Mouse (Mus musculus): ENCODE results near the gene Lrrc25.
A peak's percentile ranks its signal among the peaks of the same experiment; 100 is the strongest.

Gene Lrrc25

GRCm38 (mm10) chr8:70599507-70600290 is 16.3 kb upstream of the Lrrc25 start:
- DNase-seq (ENCODE audit: low spot score in 2 of 2) = peak in 1 of 2 experiments; percentile 30

- peak; percentile 65 to 70 for DNase-seq (ENCODE audit: low spot score in 2 of 2)
Observed at GRCm38 (mm10) chr8:70600473-70601270, 15.3 kb upstream of the Lrrc25 start.

GRCm38 (mm10) chr8:70601271-70601649 is 14.7 kb upstream of the Lrrc25 start:
- peak; percentile 95 for DNase-seq (ENCODE audit: low spot score in 2 of 2)

GRCm38 (mm10) chr8:70602139-70602811 is 13.7 kb upstream of the Lrrc25 start:
- peak in 1 of 2 experiments; percentile 30 for DNase-seq (ENCODE audit: low spot score in 2 of 2)

- peak in 1 of 2 experiments; percentile 36 for DNase-seq (ENCODE audit: low spot score in 2 of 2)
Observed at GRCm38 (mm10) chr8:70604558-70604957, 11.4 kb upstream of the Lrrc25 start.

GRCm38 (mm10) chr8:70605871-70606779 is 9.8 kb upstream of the Lrrc25 start:
- DNase-seq (ENCODE audit: low spot score in 2 of 2) = peak; percentile 35 to 42

GRCm38 (mm10) chr8:70606780-70607602 is 9.0 kb upstream of the Lrrc25 start:
- peak; percentile 32 to 50 for DNase-seq (ENCODE audit: low spot score in 2 of 2)

- peak in 1 of 2 experiments; percentile 50 for DNase-seq (ENCODE audit: low spot score in 2 of 2)
Observed at GRCm38 (mm10) chr8:70607603-70607897, 8.4 kb upstream of the Lrrc25 start.

GRCm38 (mm10) chr8:70607898-70608748 is 7.8 kb upstream of the Lrrc25 start:
- DNase-seq (ENCODE audit: low spot score in 2 of 2) = peak; percentile 76 to 77

GRCm38 (mm10) chr8:70608749-70609367 is 7.1 kb upstream of the Lrrc25 start, which contains the start of gene Ssbp4:
Gene Ssbp4 (minus strand): TSS chr8:70608872.
- no peak for DNase-seq (ENCODE audit: low spot score in 2 of 2)

GRCm38 (mm10) chr8:70609368-70609848 is 6.5 kb upstream of the Lrrc25 start:
- DNase-seq (ENCODE audit: low spot score in 2 of 2) = peak; percentile 86 to 90

- DNase-seq (ENCODE audit: low spot score in 2 of 2) = peak; percentile 93 to 95
Observed at GRCm38 (mm10) chr8:70609849-70610795, 5.8 kb upstream of the Lrrc25 start.

- DNase-seq (ENCODE audit: low spot score in 2 of 2) = peak in 1 of 2 experiments; percentile 79
Observed at GRCm38 (mm10) chr8:70610796-70611771, 4.9 kb upstream of the Lrrc25 start.

GRCm38 (mm10) chr8:70611849-70612248 is 4.1 kb upstream of the Lrrc25 start:
- DNase-seq (ENCODE audit: low spot score in 2 of 2) = peak; percentile 87 to 88

- DNase-seq (ENCODE audit: low spot score in 2 of 2) = peak in 1 of 2 experiments; percentile 25
Observed at GRCm38 (mm10) chr8:70613763-70614162, 2.2 kb upstream of the Lrrc25 start.

- peak in 1 of 2 experiments; percentile 28 for DNase-seq (ENCODE audit: low spot score in 2 of 2)
Observed at GRCm38 (mm10) chr8:70614469-70614868, 1.5 kb upstream of the Lrrc25 start.

Data from right cerebral cortex, postnatal 10 days (tissue).